Mouse (Mus musculus) limb, embryonic 11.5 days (tissue): ENCODE measurements around the gene Acap1. TPM values are rescaled to one million over a fixed set of nuclear protein-coding genes. Genes with fewer than 3 reads are reported as not detected.
"Not testable (repeated sequence)": the region's sequence is repeated elsewhere in the genome, so short reads cannot be mapped to it uniquely, and the experiment has no call there.

Experiments used
- ATAC-seq: fragments of 200-750 bp; cut with Nextera tagmentation; 2 replicates; pipeline ENCODE4 v1.8.0; 2017; ENCODE audit warnings: low read depth; ENCODE audit not compliant: insufficient number of reproducible peaks, low FRiP score, low TSS enrichment
- DNase-seq: peaks from one replicate; pipeline ENCODE4 v3.0.0-alpha.2; 2015; ENCODE audit warnings: low spot score
- H3K27ac ChIP-seq: fragments of 300-500 bp; sonication (generic); replicated peaks from 2 replicates; pipeline ENCODE4 v1.5.1; 2014; ENCODE audit warnings: low read depth, mild to moderate bottlenecking, low read length
- H3K27me3 ChIP-seq: fragments of 300-500 bp; sonication (generic); 2 replicates; pipeline ENCODE4 v1.6.1; 2014; ENCODE audit warnings: mild to moderate bottlenecking, low read length, mixed read lengths; ENCODE audit not compliant: control insufficient read depth, insufficient read depth
- H3K36me3 ChIP-seq: fragments of 300-500 bp; sonication (generic); 2 replicates; pipeline ENCODE4 v1.6.1; 2014; ENCODE audit warnings: mild to moderate bottlenecking, low read length, moderate library complexity, mixed read lengths; ENCODE audit not compliant: control insufficient read depth, insufficient read depth
- H3K4me1 ChIP-seq: fragments of 300-500 bp; sonication (generic); 2 replicates; pipeline ENCODE4 v1.6.1; 2014; ENCODE audit warnings: low read length, mixed read lengths; ENCODE audit not compliant: control insufficient read depth, insufficient read depth
- H3K4me2 ChIP-seq: fragments of 300-500 bp; sonication (generic); 2 replicates; pipeline ENCODE4 v1.6.1; 2014; ENCODE audit warnings: low read depth, mild to moderate bottlenecking, moderate library complexity; ENCODE audit not compliant: severe bottlenecking
- H3K4me3 ChIP-seq: fragments of 300-500 bp; sonication (generic); 2 replicates; pipeline ENCODE4 v1.5.1; 2014; ENCODE audit warnings: low read depth, low read length
- H3K9ac ChIP-seq: fragments of 300-500 bp; sonication (generic); 2 replicates; pipeline ENCODE4 v1.6.1; 2014; ENCODE audit warnings: mild to moderate bottlenecking, low read length
- H3K9me3 ChIP-seq: fragments of 300-500 bp; sonication (generic); 2 replicates; pipeline ENCODE4 v1.6.1; 2016; ENCODE audit warnings: low read length; ENCODE audit not compliant: control insufficient read depth
- WGBS: fragments of 180-500 bp; shearing (Covaris S2); extraction: QIAGEN DNeasy Blood & Tissue Kit; methylation state at CpG from one replicate; pipeline ENCODE4 v1.1.7; 2014; 5-methylcytosine and 5-hydroxymethylcytosine counted together
- polyA plus RNA-seq: library from polyadenylated mRNA; unstranded; fragments of >200 nt; fragmentation: Nextera tagmentation; extraction: Ambion mirVana; gene quantifications from 2 replicates; pipeline ENCODE4 v1.2.1, GENCODE M21; 2014

Acap1 gene
- polyA plus RNA-seq, 1 experiment from 2014 or later = 0.72 TPM

DNA sequence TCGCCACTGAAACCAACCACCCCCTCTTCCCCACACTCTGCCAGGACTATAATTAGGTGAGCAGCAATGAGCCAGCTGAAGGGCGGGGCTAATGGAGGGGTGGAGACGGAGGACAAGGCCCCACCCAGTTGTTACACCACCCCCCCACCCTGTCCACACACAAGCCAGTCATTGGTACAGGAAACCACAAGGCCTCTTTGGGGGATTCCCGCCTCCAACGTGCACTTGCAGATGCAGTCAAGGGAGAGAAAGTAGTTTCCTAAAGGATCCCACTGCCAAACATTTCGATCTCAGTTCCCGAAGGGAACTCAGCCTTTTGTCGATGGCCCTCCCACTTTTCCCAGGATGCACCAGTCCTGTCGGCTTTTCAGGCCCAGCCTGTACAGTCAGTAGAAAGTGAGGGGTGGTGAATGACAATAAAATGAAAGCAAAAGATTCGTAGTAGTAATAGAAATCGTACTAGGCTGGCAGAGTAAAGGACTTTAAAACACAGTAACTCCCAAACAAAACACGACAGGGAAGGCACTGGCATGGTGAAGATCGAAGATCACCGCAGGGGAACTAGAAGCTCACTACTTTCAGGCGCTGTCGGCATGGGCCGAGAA lies 24.4 kb upstream of the Acap1 start:
- ATAC-seq (no peak), DNase-seq (peak; percentile 74)
- H3K9ac ChIP-seq = peak overlapping the region; percentile 93
- peak overlapping the region; percentile 93 for H3K4me2 ChIP-seq
- H3K27ac ChIP-seq = peak overlapping the region; percentile 93
- H3K4me1 ChIP-seq = peaks cover 12% of the 10 kb centered on the region
- under 1% methylated on average over 17 of the region's 17 CpGs for WGBS
- H3K27me3 ChIP-seq = no peaks in the 10 kb centered on the region
- no peaks in the 10 kb centered on the region for H3K9me3 ChIP-seq
- H3K36me3 ChIP-seq = peaks cover 24% of the 10 kb centered on the region
- H3K4me3 ChIP-seq = peak overlapping the region; percentile 96

DNA sequence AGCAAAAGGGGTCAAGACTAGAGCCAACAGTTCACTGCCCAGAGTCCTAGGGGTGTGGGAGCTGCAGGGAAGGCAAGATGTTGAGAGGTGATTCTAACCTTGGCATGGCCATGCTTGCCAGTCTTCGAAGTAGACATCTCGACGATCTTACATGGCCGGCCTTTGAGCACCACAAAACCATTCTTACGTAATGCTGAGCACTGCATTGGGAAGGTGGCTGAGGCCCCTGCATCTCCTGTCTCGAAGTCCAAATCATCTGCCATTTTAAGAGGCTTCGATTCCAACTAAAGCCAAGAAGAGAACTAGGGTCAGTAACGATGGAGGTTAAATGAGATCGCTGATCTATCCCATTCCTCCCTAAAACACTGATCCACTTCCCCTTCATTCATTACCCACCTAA lies 23.7 kb upstream of the Acap1 start:
- Histone ChIP-seq H3K9me3 (no peaks in the 10 kb centered on the region), H3K4me2 (peak overlapping the region; percentile 93), H3K4me1 (peaks cover 14% of the 10 kb centered on the region), H3K4me3 (peak overlapping the region; percentile 96; the same call in 1 of the 2 replicates), H3K27me3 (no peaks in the 10 kb centered on the region), H3K9ac (no peak overlapping the region), H3K27ac (no peak overlapping the region), H3K36me3 (peaks cover 24% of the 10 kb centered on the region)
- 81% methylated on average over 9 of the region's 9 CpGs for WGBS
- no peak for DNase-seq
- no peak for ATAC-seq

- Histone ChIP-seq H3K36me3 (peaks cover 25% of the 10 kb centered on the region), H3K27ac (no peak overlapping the region), H3K4me3 (no peak overlapping the region), H3K9ac (no peak overlapping the region), H3K4me1 (peaks cover 18% of the 10 kb centered on the region), H3K9me3 (no peaks in the 10 kb centered on the region), H3K4me2 (no peak overlapping the region), H3K27me3 (no peaks in the 10 kb centered on the region)
- DNase-seq = no peak
- ATAC-seq = no peak
- 81% methylated on average over 5 of the region's 5 CpGs for WGBS
Observed at GRCm38 (mm10) chr11:69918118-69918517, 22.8 kb upstream of the Acap1 start.

- Histone ChIP-seq H3K27me3 (no peaks in the 10 kb centered on the region), H3K36me3 (peaks cover 26% of the 10 kb centered on the region), H3K4me1 (peaks cover 19% of the 10 kb centered on the region), H3K9ac (no peak overlapping the region), H3K27ac (no peak overlapping the region), H3K4me3 (no peak overlapping the region), H3K9me3 (no peaks in the 10 kb centered on the region), H3K4me2 (no peak overlapping the region)
- ATAC-seq = no peak
- DNase-seq = no peak
- WGBS = 87% methylated on average over 8 of the region's 8 CpGs
Observed at GRCm38 (mm10) chr11:69917379-69917948, 22.1 kb upstream of the Acap1 start.

- not testable (repeated sequence) for H3K27ac ChIP-seq, DNase-seq, H3K4me3 ChIP-seq, ATAC-seq, H3K9me3 ChIP-seq, H3K4me2 ChIP-seq, H3K9ac ChIP-seq, H3K27me3 ChIP-seq
- H3K4me1 ChIP-seq = peaks cover 19% of the 10 kb centered on the region
- 70% methylated on average over 7 of the region's 7 CpGs for WGBS
- peaks cover 30% of the 10 kb centered on the region for H3K36me3 ChIP-seq
Observed at GRCm38 (mm10) chr11:69916652-69917378, 21.5 kb upstream of the Acap1 start.

DNA sequence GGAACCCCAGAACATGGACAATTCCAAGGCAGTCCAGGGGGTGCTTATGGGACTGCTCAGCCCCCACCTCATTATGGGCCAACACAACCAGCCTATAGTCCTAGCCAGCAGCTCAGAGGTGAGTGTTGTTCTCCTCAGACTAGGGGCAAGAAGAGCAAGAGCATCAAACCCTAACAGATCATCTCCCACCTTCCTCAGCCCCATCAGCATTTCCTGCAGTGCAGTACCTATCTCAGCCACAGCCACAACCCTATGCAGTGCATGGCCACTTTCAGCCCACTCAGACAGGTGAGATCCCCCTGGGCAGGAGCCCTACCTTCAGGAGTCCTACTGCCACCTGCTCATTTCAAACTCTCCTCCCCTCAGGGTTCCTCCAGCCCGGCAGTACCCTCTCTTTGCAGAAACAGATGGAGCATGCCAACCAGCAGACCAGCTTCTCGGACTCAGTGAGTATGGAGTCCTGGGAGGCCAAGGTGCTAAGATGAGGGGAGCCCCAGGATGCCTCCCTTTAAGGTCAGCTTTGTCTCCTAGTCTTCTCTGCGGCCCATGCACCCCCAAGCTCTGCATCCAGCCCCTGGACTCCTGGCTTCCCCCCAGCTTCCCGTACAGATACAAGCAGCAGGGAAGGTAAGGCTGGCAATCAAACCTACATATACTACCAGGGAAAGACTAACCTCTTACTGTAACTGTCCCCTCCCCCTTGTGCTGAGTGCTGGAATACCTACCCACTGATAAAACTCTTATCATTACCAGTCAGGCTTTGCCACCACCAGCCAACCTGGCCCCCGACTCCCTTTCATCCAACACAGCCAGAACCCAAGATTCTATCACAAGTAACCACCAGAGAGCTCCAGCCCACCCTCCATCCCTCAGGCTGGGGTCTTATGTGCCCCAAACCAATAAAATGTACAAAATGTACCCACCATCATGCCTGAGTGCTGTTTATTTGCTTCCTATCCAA lies 20.6 kb upstream of the Acap1 start:
- ATAC-seq (no peak), DNase-seq (no peak)
- H3K4me2 ChIP-seq = no peak overlapping the region
- H3K27ac ChIP-seq = no peak overlapping the region
- H3K27me3 ChIP-seq = no peaks in the 10 kb centered on the region
- 0 out of 2 replicates have a peak overlapping the region, but pooled peaks have one; percentile 95 for H3K4me3 ChIP-seq
- H3K4me1 ChIP-seq = peaks cover 19% of the 10 kb centered on the region
- no peak overlapping the region for H3K9ac ChIP-seq
- no peaks in the 10 kb centered on the region for H3K9me3 ChIP-seq
- peaks cover 38% of the 10 kb centered on the region for H3K36me3 ChIP-seq
- 63% methylated on average over 5 of the region's 5 CpGs for WGBS

DNA sequence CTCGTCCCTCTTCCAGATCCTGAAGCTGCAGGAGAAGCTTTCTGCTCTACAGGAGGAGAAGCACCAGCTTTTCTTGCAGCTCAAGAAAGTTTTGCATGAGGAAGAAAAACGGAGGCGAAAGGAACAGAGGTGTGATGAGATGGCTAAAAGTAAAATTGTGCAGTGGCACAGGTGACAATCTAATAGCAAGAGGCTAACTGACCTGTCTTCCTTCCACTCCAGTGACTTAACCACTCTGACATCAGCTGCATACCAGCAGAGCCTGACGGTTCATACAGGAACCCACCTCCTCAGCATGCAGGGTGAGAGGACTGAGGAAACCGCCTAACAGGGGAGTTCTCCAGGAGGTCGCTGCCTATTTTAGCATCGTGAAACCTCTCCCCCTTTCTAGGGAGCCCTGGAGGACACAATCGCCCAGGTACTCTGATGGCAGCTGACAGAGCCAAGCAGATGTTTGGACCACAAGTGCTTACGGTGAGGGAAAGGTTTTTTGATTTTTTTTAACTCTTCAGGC lies 19.6 kb upstream of the Acap1 start:
- 34% methylated on average over 9 of the region's 9 CpGs for WGBS
- Histone ChIP-seq H3K9ac (no peak overlapping the region; the same call in 1 of the 2 replicates), H3K4me3 (peak overlapping the region; percentile 95), H3K27ac (no peak overlapping the region), H3K27me3 (no peaks in the 10 kb centered on the region), H3K36me3 (peaks cover 47% of the 10 kb centered on the region), H3K9me3 (no peaks in the 10 kb centered on the region), H3K4me1 (peaks cover 19% of the 10 kb centered on the region), H3K4me2 (peak overlapping the region; percentile 96)
- DNase-seq = no peak
- no peak for ATAC-seq

DNA sequence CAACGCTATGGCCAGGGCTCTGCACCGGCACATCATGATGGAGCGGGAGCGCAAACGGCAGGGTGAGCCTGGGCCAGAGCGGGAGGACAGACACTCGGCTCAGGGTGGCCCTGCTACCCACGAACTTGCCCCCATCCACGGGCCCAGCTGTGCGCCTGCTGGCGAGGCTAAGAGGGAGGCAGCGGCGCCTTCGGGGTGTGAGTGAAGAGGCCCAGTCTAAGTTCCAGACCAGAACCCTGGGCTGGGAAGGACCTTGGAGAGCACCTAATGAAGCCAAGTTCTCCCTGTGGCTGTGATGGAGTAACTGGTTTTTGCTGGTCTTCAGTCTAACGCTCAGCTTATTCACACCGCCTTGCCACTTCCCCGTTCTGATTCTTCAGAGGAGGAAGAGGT lies 19.0 kb upstream of the Acap1 start:
- H3K9me3 ChIP-seq = no peaks in the 10 kb centered on the region
- peak overlapping the region; percentile 95 for H3K4me3 ChIP-seq
- H3K4me2 ChIP-seq = peak overlapping the region; percentile 96
- no peaks in the 10 kb centered on the region for H3K27me3 ChIP-seq
- no peak for DNase-seq
- peak overlapping the region; percentile 88 for H3K9ac ChIP-seq
- peak overlapping the region; percentile 83 for H3K27ac ChIP-seq
- WGBS = 2% methylated on average over 17 of the region's 17 CpGs
- no peak for ATAC-seq
- H3K36me3 ChIP-seq = peaks cover 52% of the 10 kb centered on the region
- H3K4me1 ChIP-seq = peaks cover 15% of the 10 kb centered on the region
